Mouse (Mus musculus) embryonic facial prominence, embryonic 13.5 days (tissue): Measurements from ENCODE around the gene Gucy1b1. TPM values are rescaled to one million over a fixed set of nuclear protein-coding genes. Genes with fewer than 3 reads are reported as not detected.

Source experiments
- ATAC-seq: fragments of 200-750 bp; cut with Nextera tagmentation; 2 replicates; pipeline ENCODE4 v1.8.0; 2017; ENCODE audit warnings: low read depth; ENCODE audit not compliant: insufficient number of reproducible peaks, insufficient read depth, low FRiP score, low TSS enrichment
- H3K27ac ChIP-seq: fragments of 300-500 bp; sonication (generic); 2 replicates; pipeline ENCODE4 v1.5.1; 2015; ENCODE audit warnings: moderate library complexity, mild to moderate bottlenecking, inconsistent platforms
- H3K27me3 ChIP-seq: fragments of 300-500 bp; sonication (generic); 2 replicates; pipeline ENCODE4 v1.6.1; 2015; ENCODE audit warnings: mild to moderate bottlenecking, inconsistent platforms
- H3K36me3 ChIP-seq: fragments of 300-500 bp; sonication (generic); 2 replicates; pipeline ENCODE4 v1.6.1; 2015; ENCODE audit warnings: mild to moderate bottlenecking, inconsistent platforms
- H3K4me1 ChIP-seq: fragments of 300-500 bp; sonication (generic); 2 replicates; pipeline ENCODE4 v1.6.1; 2015; ENCODE audit warnings: inconsistent platforms
- H3K4me2 ChIP-seq: fragments of 300-500 bp; sonication (generic); 2 replicates; pipeline ENCODE4 v1.6.1; 2015; ENCODE audit warnings: moderate library complexity, mild to moderate bottlenecking, inconsistent platforms
- H3K4me3 ChIP-seq: fragments of 300-500 bp; sonication (generic); 2 replicates; pipeline ENCODE4 v1.5.1; 2015; ENCODE audit warnings: mild to moderate bottlenecking, inconsistent platforms
- H3K9ac ChIP-seq: fragments of 300-500 bp; sonication (generic); 2 replicates; pipeline ENCODE4 v1.6.1; 2015; ENCODE audit warnings: mild to moderate bottlenecking, inconsistent platforms
- H3K9me3 ChIP-seq: fragments of 300-500 bp; sonication (generic); 2 replicates; pipeline ENCODE4 v1.6.1; 2016; ENCODE audit warnings: inconsistent platforms
- WGBS: fragments of 180-500 bp; shearing (Covaris S2); methylation state at CpG from one replicate; pipeline ENCODE4 v1.1.7; 2015; ENCODE audit warnings: mixed read lengths; 5-methylcytosine and 5-hydroxymethylcytosine counted together
- polyA plus RNA-seq: library from polyadenylated mRNA; unstranded; fragments of >200 nt; fragmentation: Nextera tagmentation; extraction: Ambion mirVana; gene quantifications from 2 replicates; pipeline ENCODE4 v1.2.1, GENCODE M21; 2015

Gene Gucy1b1
- polyA plus RNA-seq, 1 experiment from 2014 or later, result 5.1 TPM

DNA sequence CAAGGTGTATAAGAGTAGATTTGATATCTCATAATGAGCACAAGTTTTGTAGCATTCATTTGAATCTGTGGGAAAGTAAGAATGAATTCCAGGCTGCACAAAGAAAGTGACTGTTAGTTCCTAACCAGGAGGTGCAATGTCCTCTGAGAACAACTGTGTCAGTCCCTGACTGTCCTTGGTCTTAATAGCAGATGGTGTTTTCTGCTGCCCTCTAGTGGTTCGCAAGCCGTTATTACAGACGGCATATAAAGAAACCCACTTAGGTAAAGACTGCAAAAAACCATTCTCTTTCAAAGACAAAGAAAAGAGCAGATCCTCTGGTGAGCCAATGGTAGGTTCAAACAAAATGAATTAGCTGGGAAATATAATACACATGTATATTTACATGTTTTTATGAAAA, 45.3 kb downstream of the Gucy1b1 start:
- Histone ChIP-seq H3K36me3 (no peaks in the 10 kb centered on the region), H3K9ac (no peak overlapping the region), H3K27me3 (no peaks in the 10 kb centered on the region; the same call in 1 of the 2 replicates), H3K4me2 (no peak overlapping the region), H3K4me1 (no peaks in the 10 kb centered on the region), H3K9me3 (no peaks in the 10 kb centered on the region), H3K4me3 (no peak overlapping the region), H3K27ac (no peak overlapping the region)
- no peak for ATAC-seq
- 1% methylated on average over 3 of the region's 3 CpGs for WGBS

DNA sequence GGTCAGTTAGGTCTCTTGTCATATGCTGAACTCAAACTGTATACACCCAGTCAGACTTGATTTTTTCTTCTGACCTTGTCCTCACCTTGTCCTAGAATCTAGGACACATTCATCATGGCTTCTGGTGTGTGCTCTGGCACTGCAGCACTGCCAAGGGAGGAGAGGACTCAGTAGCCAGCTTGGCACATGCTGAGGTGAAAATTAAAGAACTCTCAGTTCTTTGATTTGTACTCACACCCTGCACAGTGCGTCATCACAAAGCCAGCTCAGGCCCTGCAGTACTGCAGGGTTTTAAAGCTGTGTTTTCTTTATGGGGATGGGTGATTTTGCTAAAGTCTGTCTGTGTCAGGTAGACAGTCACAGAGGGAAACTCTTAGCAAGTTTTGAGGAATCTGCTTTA, 47.2 kb downstream of the Gucy1b1 start:
- Histone ChIP-seq H3K36me3 (no peaks in the 10 kb centered on the region), H3K9ac (no peak overlapping the region), H3K9me3 (no peaks in the 10 kb centered on the region), H3K4me3 (no peak overlapping the region), H3K4me2 (no peak overlapping the region), H3K27ac (no peak overlapping the region), H3K27me3 (no peaks in the 10 kb centered on the region; the same call in 1 of the 2 replicates), H3K4me1 (no peaks in the 10 kb centered on the region)
- 81% methylated on average over 1 of the region's 1 CpGs for WGBS
- no peak for ATAC-seq

DNA sequence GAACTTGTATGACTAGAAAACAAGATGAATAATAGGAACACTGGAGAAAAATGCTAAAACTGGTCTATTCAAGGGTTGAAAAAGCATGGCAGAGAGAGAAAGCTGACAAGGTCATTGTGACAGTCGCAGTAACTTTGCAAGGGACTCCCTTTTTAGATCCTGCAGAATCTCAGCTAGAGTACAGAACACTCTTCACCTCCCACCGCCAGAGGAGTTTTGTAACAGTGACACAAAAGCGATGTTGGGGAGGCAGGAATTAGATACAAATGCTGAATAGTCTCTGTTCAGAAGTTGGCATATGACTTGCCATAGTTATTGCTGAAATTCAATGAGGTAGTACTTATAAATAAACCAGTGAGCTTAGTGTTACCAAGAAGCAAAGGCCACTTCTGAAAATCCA, 51.4 kb downstream of the Gucy1b1 start:
- H3K4me3 ChIP-seq, result no peak overlapping the region
- H3K4me2 ChIP-seq, result no peak overlapping the region
- H3K9me3 ChIP-seq, result no peaks in the 10 kb centered on the region
- H3K36me3 ChIP-seq, result no peaks in the 10 kb centered on the region
- H3K27ac ChIP-seq, result no peak overlapping the region
- ATAC-seq, result no peak
- H3K9ac ChIP-seq, result no peak overlapping the region
- 86% methylated on average over 3 of the region's 3 CpGs for WGBS
- no peaks in the 10 kb centered on the region for H3K27me3 ChIP-seq
- H3K4me1 ChIP-seq, result no peaks in the 10 kb centered on the region

DNA sequence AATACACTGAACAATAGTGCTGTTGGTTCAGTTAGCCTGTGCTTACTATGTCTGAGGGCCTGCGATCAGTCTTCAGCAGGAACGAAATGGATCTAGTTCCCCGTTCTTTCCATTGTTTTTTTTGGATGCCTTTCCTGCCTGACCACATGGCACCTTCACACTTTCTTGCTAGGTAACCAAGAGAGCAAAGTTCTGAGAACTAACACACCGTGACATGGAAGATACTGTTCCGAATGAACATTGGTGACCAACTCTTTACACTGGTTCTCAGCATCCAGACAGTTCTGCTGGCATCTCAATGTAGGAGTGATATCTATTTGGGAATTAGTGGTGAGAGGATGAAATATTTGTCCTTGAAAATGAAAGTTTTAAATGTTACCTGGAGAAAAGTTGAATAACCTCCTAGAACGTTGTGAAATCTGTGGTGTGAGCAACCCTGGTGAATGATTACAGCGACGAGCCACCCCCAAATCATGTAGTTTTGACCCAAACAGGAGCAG, 52.0 kb downstream of the Gucy1b1 start:
- Histone ChIP-seq H3K36me3 (no peaks in the 10 kb centered on the region), H3K9me3 (no peaks in the 10 kb centered on the region), H3K9ac (no peak overlapping the region), H3K4me2 (no peak overlapping the region), H3K4me1 (no peaks in the 10 kb centered on the region), H3K27me3 (no peaks in the 10 kb centered on the region), H3K27ac (no peak overlapping the region), H3K4me3 (no peak overlapping the region)
- 87% methylated on average over 8 of the region's 8 CpGs for WGBS
- no peak for ATAC-seq

DNA sequence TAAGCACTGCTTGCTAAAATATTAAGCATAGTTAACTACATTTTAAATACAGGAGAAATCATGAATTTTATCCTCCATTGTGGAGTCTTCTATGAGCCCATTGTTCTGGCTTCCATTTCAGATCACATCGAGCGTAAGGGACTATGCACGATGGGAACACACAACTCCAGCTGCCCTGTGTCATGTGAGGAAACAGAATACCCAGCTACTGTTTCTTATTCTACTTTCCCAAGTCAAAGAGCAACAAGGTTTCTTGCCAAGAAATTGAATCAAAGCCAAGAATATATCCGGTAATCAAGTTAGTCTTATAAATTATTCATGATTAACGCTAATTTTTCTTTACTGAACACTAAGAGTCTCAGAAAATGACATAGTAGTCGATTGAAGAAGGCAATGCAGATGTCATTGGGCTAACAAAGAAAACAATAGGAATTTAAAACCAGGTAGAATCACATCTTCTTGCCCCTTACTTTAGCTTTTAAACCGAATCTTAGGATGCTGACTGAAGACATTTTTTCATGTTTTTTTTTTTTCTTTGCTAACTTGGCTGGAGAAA, 60.3 kb downstream of the Gucy1b1 start:
- Histone ChIP-seq H3K9me3 (no peaks in the 10 kb centered on the region), H3K9ac (no peak overlapping the region), H3K4me1 (no peaks in the 10 kb centered on the region), H3K27ac (no peak overlapping the region), H3K4me2 (no peak overlapping the region), H3K36me3 (no peaks in the 10 kb centered on the region), H3K4me3 (no peak overlapping the region), H3K27me3 (no peaks in the 10 kb centered on the region)
- WGBS, result 69% methylated on average over 7 of the region's 7 CpGs
- no peak for ATAC-seq

DNA sequence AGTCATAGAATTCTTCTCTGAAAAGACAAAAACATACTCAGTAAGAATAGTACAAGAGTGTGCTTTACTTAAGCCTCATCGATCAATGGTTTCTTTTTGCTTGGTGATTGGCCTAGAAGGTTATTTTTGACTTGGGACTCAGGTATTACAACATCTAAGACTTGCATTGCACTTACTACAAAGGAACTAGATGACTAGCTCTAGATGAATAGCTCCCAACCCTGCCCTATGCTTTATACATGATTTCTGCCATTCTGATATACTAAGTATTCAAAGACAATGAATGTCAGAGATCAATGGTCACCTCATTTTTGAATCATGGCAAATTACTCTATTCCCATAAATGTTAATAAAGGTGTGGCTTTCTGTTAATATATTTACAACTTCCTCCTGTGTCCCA, 67.5 kb downstream of the Gucy1b1 start:
- H3K27ac ChIP-seq, result no peak overlapping the region
- H3K4me1 ChIP-seq, result no peaks in the 10 kb centered on the region
- no peaks in the 10 kb centered on the region for H3K9me3 ChIP-seq
- ATAC-seq, result no peak
- no peak overlapping the region for H3K9ac ChIP-seq
- H3K4me2 ChIP-seq, result no peak overlapping the region
- no peak overlapping the region for H3K4me3 ChIP-seq
- no peaks in the 10 kb centered on the region for H3K27me3 ChIP-seq
- 94% methylated on average over 1 of the region's 1 CpGs for WGBS
- H3K36me3 ChIP-seq, result no peaks in the 10 kb centered on the region

DNA sequence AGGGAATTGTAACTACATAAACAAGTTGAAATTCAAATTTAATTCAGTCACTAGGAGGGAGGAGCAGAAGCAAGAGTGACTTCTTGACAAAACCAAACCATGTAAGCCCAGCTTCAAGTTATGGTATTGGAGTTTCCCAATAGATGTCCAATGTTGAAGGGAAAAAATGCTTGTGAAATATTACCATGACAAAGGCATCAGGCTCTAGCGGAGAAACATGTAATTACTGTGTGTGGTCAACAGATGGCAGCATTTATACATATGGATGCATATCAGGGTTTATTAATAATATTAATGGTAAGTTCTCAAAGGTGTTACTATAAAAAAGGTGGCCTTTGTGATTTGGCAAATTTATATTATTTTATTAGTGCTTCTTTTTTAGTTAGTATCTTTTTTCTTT, 78.5 kb downstream of the Gucy1b1 start:
- no peak for ATAC-seq
- Histone ChIP-seq H3K9ac (no peak overlapping the region), H3K27ac (no peak overlapping the region), H3K36me3 (no peaks in the 10 kb centered on the region), H3K4me2 (no peak overlapping the region), H3K9me3 (no peaks in the 10 kb centered on the region), H3K4me3 (no peak overlapping the region), H3K27me3 (no peaks in the 10 kb centered on the region; the same call in 1 of the 2 replicates), H3K4me1 (no peaks in the 10 kb centered on the region)
- WGBS, result 3% methylated on average over 1 of the region's 1 CpGs

DNA sequence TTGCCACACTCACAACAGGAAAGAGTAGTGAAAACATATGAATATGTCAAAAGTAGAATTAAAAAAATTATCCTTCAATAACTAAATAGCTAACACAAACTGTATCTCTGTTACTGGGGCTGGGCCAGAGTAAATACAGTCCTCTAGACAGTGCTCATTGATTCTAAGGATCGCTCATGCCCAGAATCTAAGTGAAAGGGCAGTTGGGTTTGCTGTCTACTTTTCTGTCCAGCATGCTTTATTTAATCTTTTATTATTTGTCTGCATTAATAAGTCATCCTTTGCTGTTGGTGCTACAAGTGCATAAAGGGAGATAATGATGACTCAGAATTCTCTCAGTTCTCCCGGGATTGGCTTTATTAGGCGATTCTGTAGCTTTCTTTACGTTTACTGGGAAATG, 79.1 kb downstream of the Gucy1b1 start:
- no peak overlapping the region for H3K4me2 ChIP-seq
- no peaks in the 10 kb centered on the region for H3K36me3 ChIP-seq
- no peaks in the 10 kb centered on the region for H3K4me1 ChIP-seq
- ATAC-seq, result no peak
- H3K9me3 ChIP-seq, result no peaks in the 10 kb centered on the region
- H3K27me3 ChIP-seq, result no peaks in the 10 kb centered on the region; the same call in 1 of the 2 replicates
- 46% methylated on average over 4 of the region's 4 CpGs for WGBS
- H3K4me3 ChIP-seq, result no peak overlapping the region
- H3K9ac ChIP-seq, result no peak overlapping the region
- H3K27ac ChIP-seq, result no peak overlapping the region

DNA sequence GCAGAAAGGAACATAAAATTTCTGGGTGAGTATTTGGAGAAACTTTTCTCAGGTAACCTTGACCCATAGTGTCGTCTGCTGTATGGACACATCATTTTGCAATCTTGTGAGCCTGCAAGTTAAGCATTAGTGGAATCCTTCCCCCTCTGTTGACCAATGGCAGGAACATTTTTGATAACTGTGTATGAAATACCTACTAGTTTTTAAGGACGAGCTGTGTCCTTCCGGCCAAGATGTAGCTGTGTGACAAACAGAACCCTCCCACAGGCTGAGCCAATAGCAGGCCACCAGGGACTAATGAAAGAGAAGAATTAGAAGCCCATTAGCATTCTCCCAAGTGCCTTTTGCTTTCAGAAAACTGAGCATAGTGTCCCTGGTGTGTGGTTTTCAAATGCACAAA, 84.0 kb downstream of the Gucy1b1 start:
- Histone ChIP-seq H3K9me3 (no peaks in the 10 kb centered on the region), H3K4me3 (no peak overlapping the region), H3K27me3 (no peaks in the 10 kb centered on the region; the same call in 1 of the 2 replicates), H3K9ac (no peak overlapping the region), H3K4me1 (no peaks in the 10 kb centered on the region; the same call in 1 of the 2 replicates), H3K4me2 (no peak overlapping the region), H3K36me3 (no peaks in the 10 kb centered on the region), H3K27ac (no peak overlapping the region)
- WGBS, result 75% methylated on average over 3 of the region's 3 CpGs
- no peak for ATAC-seq

DNA sequence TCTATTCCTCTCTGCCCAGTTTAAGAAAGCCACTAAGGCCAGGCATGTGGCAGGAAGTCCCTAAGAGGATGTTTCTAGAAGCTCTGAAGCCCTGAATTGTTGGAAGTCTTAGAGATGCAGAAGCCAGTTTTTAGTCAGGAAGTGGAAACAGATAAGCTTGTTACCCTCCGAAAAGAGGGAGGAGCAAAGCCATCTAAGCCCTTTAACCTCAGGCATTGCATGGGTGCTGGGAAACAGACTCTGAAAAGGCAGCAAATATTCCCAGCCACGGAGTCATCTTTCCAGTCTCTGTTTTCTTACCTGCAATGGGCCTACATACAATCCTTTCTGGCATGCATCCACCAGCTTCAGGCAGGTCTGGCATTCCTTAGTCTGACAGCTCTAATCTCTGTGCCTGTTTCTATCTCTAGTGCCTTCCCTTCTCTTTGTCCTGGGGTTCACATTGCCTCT, 84.8 kb downstream of the Gucy1b1 start:
- no peak overlapping the region for H3K4me2 ChIP-seq
- no peaks in the 10 kb centered on the region; the same call in 1 of the 2 replicates for H3K4me1 ChIP-seq
- 19% methylated on average over 2 of the region's 2 CpGs for WGBS
- no peak overlapping the region for H3K27ac ChIP-seq
- ATAC-seq, result no peak
- no peaks in the 10 kb centered on the region for H3K27me3 ChIP-seq
- H3K9ac ChIP-seq, result no peak overlapping the region
- no peaks in the 10 kb centered on the region for H3K9me3 ChIP-seq
- H3K4me3 ChIP-seq, result no peak overlapping the region
- no peaks in the 10 kb centered on the region for H3K36me3 ChIP-seq

DNA sequence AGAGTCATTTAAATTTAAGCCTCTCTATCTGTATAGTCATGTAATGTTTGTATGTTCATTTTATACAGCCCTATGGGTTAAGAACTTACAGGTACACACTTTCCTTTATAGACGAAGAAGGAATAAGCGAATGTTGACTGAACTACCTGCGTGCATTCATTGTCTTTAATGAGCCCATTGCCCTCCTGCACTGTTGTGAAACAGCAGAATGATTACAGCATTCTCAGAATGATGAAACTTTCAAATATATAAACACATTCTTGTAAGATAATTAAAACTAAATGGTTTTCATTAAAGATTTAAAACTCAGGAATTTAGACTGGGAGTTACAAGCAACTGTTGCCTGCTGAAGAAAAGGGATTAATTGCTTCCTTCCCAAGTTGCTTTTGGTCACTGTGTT, 86.9 kb downstream of the Gucy1b1 start:
- no peaks in the 10 kb centered on the region for H3K9me3 ChIP-seq
- no peaks in the 10 kb centered on the region for H3K27me3 ChIP-seq
- H3K27ac ChIP-seq, result no peak overlapping the region
- no peak overlapping the region for H3K4me2 ChIP-seq
- H3K9ac ChIP-seq, result no peak overlapping the region
- no peaks in the 10 kb centered on the region for H3K36me3 ChIP-seq
- ATAC-seq, result no peak
- H3K4me1 ChIP-seq, result no peaks in the 10 kb centered on the region; the same call in 1 of the 2 replicates
- WGBS, result 89% methylated on average over 3 of the region's 3 CpGs
- no peak overlapping the region for H3K4me3 ChIP-seq

DNA sequence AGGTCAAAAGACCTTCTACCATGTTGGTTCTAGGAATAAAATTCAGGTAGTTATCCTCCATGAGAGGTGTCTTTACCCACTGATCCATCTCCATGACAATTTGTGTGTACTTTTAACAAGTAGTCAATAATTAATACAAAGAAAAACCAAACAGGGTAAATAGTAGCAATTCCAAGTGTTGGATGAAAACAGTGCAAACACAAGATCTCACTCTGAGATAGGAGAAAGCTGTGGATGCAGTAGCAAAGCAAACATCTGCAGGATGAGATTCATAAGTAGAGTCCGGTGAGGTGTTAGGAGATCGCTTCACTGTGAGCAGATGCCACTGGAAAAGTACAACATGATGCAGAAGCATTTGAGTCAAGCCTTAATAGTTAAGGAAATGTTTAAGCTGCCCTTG, 88.4 kb downstream of the Gucy1b1 start:
- Histone ChIP-seq H3K9me3 (no peaks in the 10 kb centered on the region), H3K27ac (no peak overlapping the region), H3K4me2 (no peak overlapping the region), H3K4me3 (no peak overlapping the region), H3K27me3 (no peaks in the 10 kb centered on the region), H3K9ac (no peak overlapping the region), H3K4me1 (no peaks in the 10 kb centered on the region; the same call in 1 of the 2 replicates), H3K36me3 (no peaks in the 10 kb centered on the region)
- 93% methylated on average over 2 of the region's 2 CpGs for WGBS
- ATAC-seq, result no peak
